Mouse (Mus musculus) CH12.LX (cell line): ENCODE results near the gene Actr2.

Experiments
- CHD1 ChIP-seq: IDR thresholded peaks from 2 replicates; pipeline ENCODE4 v1.6.1; 2012; ENCODE audit warnings: low read depth, low read length, improper control_type of control experiment, inconsistent platforms
- CTCF ChIP-seq, 2 experiments: IDR thresholded peaks in 1 of 2; conservative IDR thresholded peaks in 1 of 2; 2 replicates each; pipeline ENCODE4 v1.5.1; 2011 to 2012; ENCODE audit warnings: low read depth in 2 of 2, low read length in 2 of 2, improper control_type of control experiment in 1 of 2, inconsistent platforms in 1 of 2, mild to moderate bottlenecking in 1 of 2, moderate library complexity in 1 of 2
- E2F4 ChIP-seq: IDR thresholded peaks from 2 replicates; pipeline ENCODE4 v1.6.1; 2011; ENCODE audit warnings: low read depth, low read length, improper control_type of control experiment; ENCODE audit not compliant: insufficient replicate concordance
- ELF1 ChIP-seq: IDR thresholded peaks from 2 replicates; pipeline ENCODE4 v1.6.1; 2014; ENCODE audit warnings: low read depth, mild to moderate bottlenecking, inconsistent platforms, low read length, improper control_type of control experiment
- KAT2A ChIP-seq: IDR thresholded peaks from 2 replicates; pipeline ENCODE4 v1.6.1; 2012; ENCODE audit warnings: low read length, improper control_type of control experiment, inconsistent platforms; ENCODE audit not compliant: insufficient replicate concordance
- MAFK ChIP-seq: IDR thresholded peaks from 2 replicates; pipeline ENCODE4 v1.6.1; 2011; ENCODE audit warnings: low read length, improper control_type of control experiment; ENCODE audit not compliant: insufficient replicate concordance
- MAX ChIP-seq: IDR thresholded peaks from 2 replicates; pipeline ENCODE4 v1.6.1; 2011; ENCODE audit warnings: low read length, improper control_type of control experiment
- MEF2A ChIP-seq: IDR thresholded peaks from 2 replicates; pipeline ENCODE4 v1.6.1; 2014; ENCODE audit warnings: low read depth, mild to moderate bottlenecking, inconsistent platforms, low read length, improper control_type of control experiment, borderline replicate concordance
- MXI1 ChIP-seq: IDR thresholded peaks from 2 replicates; pipeline ENCODE4 v1.6.1; 2011; ENCODE audit warnings: mild to moderate bottlenecking, low read depth, low read length, improper control_type of control experiment
- POLR2A ChIP-seq: IDR thresholded peaks from 2 replicates; pipeline ENCODE4 v1.6.1; 2011; ENCODE audit warnings: low read depth, mild to moderate bottlenecking, improper control_type of control experiment, low read length
- TCF12 ChIP-seq: IDR thresholded peaks from 2 replicates; pipeline ENCODE4 v1.6.1; 2014; ENCODE audit warnings: low read depth, mild to moderate bottlenecking, inconsistent platforms, low read length, improper control_type of control experiment
- USF1 ChIP-seq: IDR thresholded peaks from 2 replicates; pipeline ENCODE4 v1.6.1; 2014; ENCODE audit warnings: low read depth, mild to moderate bottlenecking, inconsistent platforms, low read length, improper control_type of control experiment
- USF2 ChIP-seq: conservative IDR thresholded peaks from 2 replicates; pipeline ENCODE4 v1.6.1; 2011; ENCODE audit warnings: low read depth, low read length, improper control_type of control experiment
- ZKSCAN1 ChIP-seq: IDR thresholded peaks from 2 replicates; pipeline ENCODE4 v1.6.1; 2012; ENCODE audit warnings: low read depth, inconsistent platforms, low read length, improper control_type of control experiment, borderline replicate concordance

DNA sequence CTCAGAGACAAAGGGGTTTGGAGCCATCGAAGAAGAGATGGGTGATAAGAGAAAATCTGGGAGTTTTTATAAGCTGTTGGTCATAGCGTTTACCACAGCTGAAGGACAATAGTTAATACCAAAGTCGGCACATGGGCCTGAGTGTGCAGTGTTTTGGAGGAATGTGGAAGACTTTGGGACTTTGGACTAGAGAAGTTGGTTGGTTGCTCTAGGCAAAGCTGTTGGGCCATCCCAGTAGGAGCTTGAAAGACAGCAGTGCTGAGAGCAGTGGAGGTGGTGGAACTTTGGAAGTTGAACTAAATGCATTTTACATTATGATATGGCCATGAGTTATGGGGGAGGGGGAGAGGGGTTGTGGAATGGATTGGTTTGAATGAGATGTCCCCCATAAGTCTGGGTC is 99.3 kb downstream of the Actr2 start:
- TF ChIP-seq CTCF (conservative IDR thresholded peaks at IDR 0.05 in 1 of 2, IDR thresholded peaks at IDR 0.05 in 1 of 2; ENCODE audit: low read depth in 2 of 2, low read length in 2 of 2) (no peak), MAX (no peak), CHD1 (no peak), KAT2A (no peak), ELF1 (no peak), POLR2A (no peak), ZKSCAN1 (no peak), USF2 (no peak), MAFK (no peak), E2F4 (no peak), TCF12 (no peak), USF1 (no peak), MXI1 (no peak), MEF2A (no peak)
